Comparison of ENCODE assay signal across 16 mouse cellular contexts in the genomic region with DNA sequence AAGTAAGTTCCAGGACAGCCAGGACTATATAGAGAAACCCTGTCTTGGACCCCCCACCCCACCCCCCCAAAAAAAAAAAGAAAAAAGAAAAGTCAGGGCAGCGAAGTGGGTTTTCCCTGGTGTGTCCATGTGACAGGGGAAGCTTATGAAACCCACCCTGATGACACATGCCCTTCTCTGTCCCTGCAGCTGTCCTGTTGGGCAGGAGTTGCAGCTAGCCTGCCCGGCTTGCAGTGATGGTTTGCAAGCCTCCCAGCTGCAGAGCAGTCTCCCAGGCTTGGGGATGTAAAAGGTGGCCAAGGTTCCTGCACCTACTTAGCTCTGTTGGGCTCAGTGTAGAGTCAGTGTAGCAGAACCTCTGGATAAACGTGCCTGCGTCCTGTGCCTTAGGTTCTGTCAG. TPM values are rescaled to one million over a fixed set of nuclear protein-coding genes. Genes with fewer than 3 reads are reported as not detected.
DNase-seq lines count a peak whose midpoint lies in the region; ATAC-seq and TF ChIP-seq lines count a peak whose summit lies in the region.
"Had no signal": no experiment of that assay in that cellular context is flagged by ENCODE, and none has a peak within 500 bp of the region (broad histone marks: within the 10 kb centered on the region; RNA-seq: fewer than 3 reads in every experiment).

No protein-coding gene starts in this region.

- H3K4me2 ChIP-seq in forebrain, embryonic 12.5 days = no peak overlapping the region
- no peak overlapping the region for H3K4me2 ChIP-seq in forebrain, embryonic 16.5 days (ENCODE audit: low read length)
- H3K4me2 ChIP-seq in kidney, embryonic 15.5 days = no peak overlapping the region

- H3K4me3 ChIP-seq in forebrain, embryonic 12.5 days (replicated peaks) = no peak overlapping the region
- no peak overlapping the region for H3K4me3 ChIP-seq in forebrain, embryonic 16.5 days (replicated peaks; ENCODE audit: low read length)
- H3K4me3 ChIP-seq in kidney, embryonic 15.5 days (replicated peaks) = no peak overlapping the region
- H3K4me3 ChIP-seq in C2C12 (ENCODE audit: insufficient read depth, poor library complexity, severe bottlenecking) = no peak overlapping the region
- no peak overlapping the region for H3K4me3 ChIP-seq in limb, embryonic 10.5 days

- peak overlapping the region; percentile 88; the same call in 1 of the 2 replicates for H3K27ac ChIP-seq in forebrain, embryonic 12.5 days
- no peak overlapping the region for H3K27ac ChIP-seq in forebrain, embryonic 16.5 days (ENCODE audit: low read length)
- peak overlapping the region; percentile 92; the same call in 1 of the 2 replicates for H3K27ac ChIP-seq in kidney, embryonic 15.5 days
- H3K27ac ChIP-seq in limb, embryonic 10.5 days = peak overlapping the region; percentile 93

- no peak overlapping the region for H3K9ac ChIP-seq in forebrain, embryonic 12.5 days
- H3K9ac ChIP-seq in forebrain, embryonic 16.5 days (replicated peaks; ENCODE audit: low read depth, low read length) = no peak overlapping the region
- no peak overlapping the region for H3K9ac ChIP-seq in kidney, embryonic 15.5 days

- no peaks in the 10 kb centered on the region; the same call in 1 of the 2 replicates for H3K27me3 ChIP-seq in forebrain, embryonic 12.5 days
- H3K27me3 ChIP-seq in forebrain, embryonic 16.5 days (replicated peaks; ENCODE audit: control insufficient read depth, insufficient read depth, low read length) = no peaks in the 10 kb centered on the region
- H3K27me3 ChIP-seq in kidney, embryonic 15.5 days = no peaks in the 10 kb centered on the region
- no peaks in the 10 kb centered on the region for H3K27me3 ChIP-seq in C2C12 (ENCODE audit: control insufficient read depth, insufficient read depth, insufficient read length)
- no peaks in the 10 kb centered on the region for H3K27me3 ChIP-seq in limb, embryonic 10.5 days (ENCODE audit: low read depth, poor library complexity, severe bottlenecking)

- no peak for TF ChIP-seq CTCF in C2C12 (IDR thresholded peaks at IDR 0.05; ENCODE audit: control insufficient read depth, insufficient read depth, insufficient read length)

- no peaks in the 10 kb centered on the region for H3K79me2 ChIP-seq in C2C12 (ENCODE audit: control insufficient read depth, insufficient read depth)

- no peaks in the 10 kb centered on the region for H3K79me3 ChIP-seq in C2C12 (ENCODE audit: low read depth)

- DNase-seq in kidney, adult 11 months = no peak
- no peak for DNase-seq in limb, embryonic 10.5 days (ENCODE audit: low spot score)
- no peak for DNase-seq in urinary bladder, postnatal 36 days (ENCODE audit: low spot score in 2 of 2)
- DNase-seq in left cerebral cortex, postnatal 36 days (ENCODE audit: low spot score in 2 of 2) = no peak
- DNase-seq: adrenal gland, postnatal 25 days; cerebellum, adult 9-11 months; heart, adult 18-20 months; heart, postnatal 10 days; lung, adult 2 months; thymus, postnatal 36 days had no signal

- intact Hi-C loops in left cerebral cortex, postnatal 36 days (cut with DNase I) = loop anchor here (5.0 kb wide), 1 partner anchor 32 kb away; no protein-coding TSS in a partner anchor

- WGBS in forebrain, embryonic 12.5 days = 91% methylated on average over 4 of the region's 4 CpGs
- WGBS in forebrain, embryonic 16.5 days = 85% methylated on average over 4 of the region's 4 CpGs
- 81% methylated on average over 4 of the region's 4 CpGs for WGBS in kidney, embryonic 15.5 days
- 91% methylated on average over 4 of the region's 4 CpGs for WGBS in limb, embryonic 10.5 days

- ATAC-seq in forebrain, embryonic 12.5 days (ENCODE audit: low FRiP score) = no peak
- no peak for ATAC-seq in forebrain, embryonic 16.5 days
- no peak for ATAC-seq in kidney, embryonic 15.5 days (replicated peaks; ENCODE audit: low FRiP score)
- ATAC-seq: activated CD4-positive, CD25-positive, alpha-beta regulatory T cell, adult 4 months; inflammation-experienced regulatory T-cells, adult 6 months had no signal

- H3ac ChIP-seq in C2C12 (ENCODE audit: control insufficient read depth, insufficient read length, low read depth) = no peak overlapping the region

- no peaks in the 10 kb centered on the region for H3K9me3 ChIP-seq in forebrain, embryonic 12.5 days
- H3K9me3 ChIP-seq in forebrain, embryonic 16.5 days (ENCODE audit: control insufficient read depth, low read length) = no peaks in the 10 kb centered on the region
- H3K9me3 ChIP-seq in kidney, embryonic 15.5 days (replicated peaks) = no peaks in the 10 kb centered on the region
- H3K9me3 ChIP-seq in limb, embryonic 10.5 days (replicated peaks) = no peaks in the 10 kb centered on the region

- no peaks in the 10 kb centered on the region for H3K36me3 ChIP-seq in forebrain, embryonic 12.5 days (replicated peaks)
- no peaks in the 10 kb centered on the region for H3K36me3 ChIP-seq in forebrain, embryonic 16.5 days (ENCODE audit: control insufficient read depth, insufficient read depth)
- no peaks in the 10 kb centered on the region for H3K36me3 ChIP-seq in kidney, embryonic 15.5 days
- H3K36me3 ChIP-seq in C2C12 (ENCODE audit: control insufficient read depth, insufficient read depth) = no peaks in the 10 kb centered on the region
- H3K36me3 ChIP-seq in limb, embryonic 10.5 days = 0 out of 2 replicates have a peak, but pooled peaks cover 5% of the 10 kb centered on the region

- peaks cover 53% of the 10 kb centered on the region for H3K4me1 ChIP-seq in forebrain, embryonic 12.5 days
- H3K4me1 ChIP-seq in forebrain, embryonic 16.5 days (replicated peaks; ENCODE audit: control insufficient read depth, insufficient read depth, low read length) = peaks cover 15% of the 10 kb centered on the region
- H3K4me1 ChIP-seq in kidney, embryonic 15.5 days = peaks cover 64% of the 10 kb centered on the region
- peaks cover 83% of the 10 kb centered on the region for H3K4me1 ChIP-seq in limb, embryonic 10.5 days

TF ChIP-seq in C2C12, 6 proteins besides CTCF, POLR2A, EP300 and RAD21:
- TF ChIP-seq FOSL1 (IDR thresholded peaks at IDR 0.05; ENCODE audit: insufficient read depth, low read length, poor library complexity, severe bottlenecking) (no peak), MYOD1 (IDR thresholded peaks at IDR 0.05; ENCODE audit: control insufficient read depth, insufficient read length, low read depth) (peak; percentile 11)

RNA-seq across cellular contexts. Expression of a gene that starts 28.7 kb away (rescaled TPM):
- 12.1 and 16.3 TPM in 2 replicates for polyA plus RNA-seq in forebrain, embryonic 12.5 days (2016; fragmentation: Nextera tagmentation; extraction: Ambion mirVana)
- 9.0 and 10.3 TPM in 2 replicates for polyA plus RNA-seq in forebrain, embryonic 16.5 days (2015; fragmentation: Nextera tagmentation; extraction: Ambion mirVana)
- 15.6 and 17.7 TPM in 2 replicates for polyA plus RNA-seq in kidney, embryonic 15.5 days (2015; fragmentation: Nextera tagmentation; extraction: Ambion mirVana)
- polyA plus RNA-seq in C2C12 (2012; fragmentation: generic; extraction: Trizol) = 11.0 TPM
- polyA plus RNA-seq in limb, embryonic 10.5 days (2016; fragmentation: Nextera tagmentation; extraction: Ambion mirVana) = 43.1 and 44.9 TPM in 2 replicates
- total RNA-seq in left cerebral cortex, postnatal 36 days (2021) = 100 to 1,000 TPM; 103 to 118 TPM

RNA-seq across cellular contexts. Expression of a gene that starts 58.9 kb away (rescaled TPM):
- 23.4 and 23.8 TPM in 2 replicates for polyA plus RNA-seq in forebrain, embryonic 12.5 days (2016; fragmentation: Nextera tagmentation; extraction: Ambion mirVana)
- polyA plus RNA-seq in forebrain, embryonic 16.5 days (2015; fragmentation: Nextera tagmentation; extraction: Ambion mirVana) = 10.5 and 11.6 TPM in 2 replicates
- 24.5 and 28.0 TPM in 2 replicates for polyA plus RNA-seq in kidney, embryonic 15.5 days (2015; fragmentation: Nextera tagmentation; extraction: Ambion mirVana)
- polyA plus RNA-seq in C2C12 (2012; fragmentation: generic; extraction: Trizol) = 20.6 TPM
- polyA plus RNA-seq in limb, embryonic 10.5 days (2016; fragmentation: Nextera tagmentation; extraction: Ambion mirVana) = 42.9 and 43.9 TPM in 2 replicates
- total RNA-seq in left cerebral cortex, postnatal 36 days (2021) = 10 to 100 TPM; 22.0 to 26.4 TPM
